Mouse (Mus musculus) bone marrow, adult 2 months (tissue): ENCODE measurements around the gene Hnrnpc. TPM values are rescaled to one million over a fixed set of nuclear protein-coding genes. Genes with fewer than 3 reads are reported as not detected.
A peak's percentile ranks its signal among the peaks of the same experiment; 100 is the strongest.

Experiments used
- H3K27ac ChIP-seq: fragments of 200-500 bp; 2 replicates; pipeline ENCODE4 v1.5.1; 2012; ENCODE audit warnings: low read depth, mild to moderate bottlenecking, control low read depth, inconsistent platforms, low read length; ENCODE audit not compliant: control insufficient read depth, poor library complexity, insufficient read depth
- H3K4me1 ChIP-seq: fragments of 200-500 bp; 2 replicates; pipeline ENCODE4 v1.6.1; 2011; ENCODE audit warnings: low read length; ENCODE audit not compliant: control insufficient read depth, insufficient read depth
- H3K4me3 ChIP-seq: fragments of 200-500 bp; replicated peaks from 2 replicates; pipeline ENCODE3; 2011; ENCODE audit warnings: mild to moderate bottlenecking, low read depth, low read length, control low read depth; ENCODE audit not compliant: control insufficient read depth
- CTCF ChIP-seq: fragments of 200-500 bp; IDR thresholded peaks from 2 replicates; pipeline ENCODE4 v1.5.1; 2011; ENCODE audit warnings: low read length, control low read depth; ENCODE audit not compliant: control insufficient read depth, insufficient read depth
- POLR2A ChIP-seq: fragments of 200-500 bp; IDR thresholded peaks from 2 replicates; pipeline ENCODE4 v1.6.1; 2011; ENCODE audit warnings: low read depth, mild to moderate bottlenecking, control low read depth, low read length, borderline replicate concordance; ENCODE audit not compliant: control insufficient read depth
- WGBS: fragments of 180-500 bp; shearing (Covaris S2); methylation state at CpG from one replicate; pipeline ENCODE4 v1.1.7; 2018; 5-methylcytosine and 5-hydroxymethylcytosine counted together
- polyA plus RNA-seq: library from polyadenylated mRNA; stranded (reverse); fragments of >200 nt; gene quantifications from 2 replicates; pipeline ENCODE4 v1.2.4, GENCODE M21; 2011; ENCODE audit warnings: low replicate concordance; ENCODE audit not compliant: missing spikeins, insufficient read depth, insufficient read length

Hnrnpc gene
- polyA plus RNA-seq, 1 experiment = 328 TPM

GRCm38 (mm10) chr14:52140577-52141444, 37.0 kb upstream of the Hnrnpc start:
- TF ChIP-seq POLR2A (no peak), CTCF (no peak)
- H3K4me3 ChIP-seq = peak overlapping the region; percentile 57
- no peaks in the 10 kb centered on the region; the same call in 1 of the 2 replicates for H3K4me1 ChIP-seq
- peak overlapping the region; percentile 31 for H3K27ac ChIP-seq
- WGBS = 1% methylated on average over 19 of the region's 19 CpGs

- TF ChIP-seq CTCF (no peak), POLR2A (no peak)
- Histone ChIP-seq H3K27ac (no peak overlapping the region), H3K4me3 (no peak overlapping the region), H3K4me1 (peaks cover 1% of the 10 kb centered on the region; the same call in 1 of the 2 replicates)
- 15% methylated on average over 5 of the region's 5 CpGs for WGBS
These were observed 29.8 kb upstream of the Hnrnpc start for GRCm38 (mm10) chr14:52133584-52133983.

- no peak overlapping the region for H3K4me3 ChIP-seq
- 87% methylated on average over 3 of the region's 3 CpGs for WGBS
- H3K27ac ChIP-seq = no peak overlapping the region
- no peaks in the 10 kb centered on the region for H3K4me1 ChIP-seq
- no peak for TF ChIP-seq POLR2A
- no peak for TF ChIP-seq CTCF
These were observed 20.8 kb upstream of the Hnrnpc start for GRCm38 (mm10) chr14:52124636-52125035.

- Histone ChIP-seq H3K27ac (no peak overlapping the region), H3K4me1 (no peaks in the 10 kb centered on the region), H3K4me3 (no peak overlapping the region)
- WGBS = 23% methylated on average over 4 of the region's 4 CpGs
- TF ChIP-seq CTCF = peak; percentile 62
- no peak for TF ChIP-seq POLR2A
These were observed 20.1 kb upstream of the Hnrnpc start for GRCm38 (mm10) chr14:52123918-52124317.

GRCm38 (mm10) chr14:52120169-52120568, 16.3 kb upstream of the Hnrnpc start:
- H3K4me1 ChIP-seq = no peaks in the 10 kb centered on the region
- TF ChIP-seq POLR2A (no peak), CTCF (no peak)
- peak overlapping the region; percentile 39 for H3K4me3 ChIP-seq
- 6% methylated on average over 7 of the region's 7 CpGs for WGBS
- no peak overlapping the region for H3K27ac ChIP-seq

- H3K27ac ChIP-seq = peak overlapping the region; percentile 1; the same call in 1 of the 2 replicates
- WGBS = 2% methylated on average over 38 of the region's 38 CpGs
- peak overlapping the region; percentile 56 for H3K4me3 ChIP-seq
- no peaks in the 10 kb centered on the region for H3K4me1 ChIP-seq
- peak; percentile 7; the same call in 1 of the 2 replicates for TF ChIP-seq CTCF
- TF ChIP-seq POLR2A = no peak
These were observed 15.2 kb upstream of the Hnrnpc start for GRCm38 (mm10) chr14:52118823-52119608.

- TF ChIP-seq CTCF (no peak), POLR2A (no peak)
- no peaks in the 10 kb centered on the region for H3K4me1 ChIP-seq
- no peak overlapping the region for H3K4me3 ChIP-seq
- 45% methylated on average over 8 of the region's 8 CpGs for WGBS
- no peak overlapping the region for H3K27ac ChIP-seq
These were observed 14.6 kb upstream of the Hnrnpc start for GRCm38 (mm10) chr14:52118456-52118822.

- TF ChIP-seq POLR2A = no peak
- no peak for TF ChIP-seq CTCF
- 86% methylated on average over 5 of the region's 5 CpGs for whole genome bisulfite sequencing
- no peak overlapping the region for H3K27ac ChIP-seq
- H3K4me1 ChIP-seq = no peaks in the 10 kb centered on the region; the same call in 1 of the 2 replicates
- no peak overlapping the region for H3K4me3 ChIP-seq
These were observed 13.4 kb upstream of the Hnrnpc start for GRCm38 (mm10) chr14:52117241-52117640.
